Mouse (Mus musculus) embryonic facial prominence, embryonic 15.5 days (tissue): ENCODE measurements around the gene Aldoart2. TPM values are rescaled to one million over a fixed set of nuclear protein-coding genes. Genes with fewer than 3 reads are reported as not detected.

ENCODE experiments used
- ATAC-seq: fragments of 200-750 bp; cut with Nextera tagmentation; 2 replicates; pipeline ENCODE4 v1.8.0; 2017; ENCODE audit warnings: low read depth, moderate TSS enrichment; ENCODE audit not compliant: insufficient number of reproducible peaks, low FRiP score, low TSS enrichment
- H3K27ac ChIP-seq: fragments of 300-500 bp; sonication (generic); replicated peaks from 2 replicates; pipeline ENCODE4 v1.5.1; 2015; ENCODE audit warnings: mild to moderate bottlenecking, inconsistent platforms
- H3K27me3 ChIP-seq: fragments of 300-500 bp; sonication (generic); 2 replicates; pipeline ENCODE4 v1.6.1; 2015; ENCODE audit warnings: inconsistent platforms
- H3K36me3 ChIP-seq: fragments of 300-500 bp; sonication (generic); 2 replicates; pipeline ENCODE4 v1.6.1; 2015; ENCODE audit warnings: mild to moderate bottlenecking, inconsistent platforms
- H3K4me1 ChIP-seq: fragments of 300-500 bp; sonication (generic); 2 replicates; pipeline ENCODE4 v1.6.1; 2015; ENCODE audit warnings: inconsistent platforms
- H3K4me2 ChIP-seq: fragments of 300-500 bp; sonication (generic); replicated peaks from 2 replicates; pipeline ENCODE4 v1.6.1; 2015; ENCODE audit warnings: mild to moderate bottlenecking, inconsistent platforms
- H3K4me3 ChIP-seq: fragments of 300-500 bp; sonication (generic); replicated peaks from 2 replicates; pipeline ENCODE4 v1.5.1; 2015; ENCODE audit warnings: mild to moderate bottlenecking, inconsistent platforms
- H3K9ac ChIP-seq: fragments of 300-500 bp; sonication (generic); 2 replicates; pipeline ENCODE4 v1.6.1; 2015; ENCODE audit warnings: inconsistent platforms
- H3K9me3 ChIP-seq: fragments of 300-500 bp; sonication (generic); replicated peaks from 2 replicates; pipeline ENCODE4 v1.6.1; 2016; ENCODE audit warnings: inconsistent platforms
- WGBS: fragments of 180-500 bp; shearing (Covaris S2); methylation state at CpG from one replicate; pipeline ENCODE4 v1.1.7; 2015; 5-methylcytosine and 5-hydroxymethylcytosine counted together
- polyA plus RNA-seq: library from polyadenylated mRNA; unstranded; fragments of >200 nt; fragmentation: Nextera tagmentation; extraction: Ambion mirVana; gene quantifications from 2 replicates; pipeline ENCODE4 v1.2.1, GENCODE M21; 2015

Gene Aldoart2
- polyA plus RNA-seq, 1 experiment from 2014 or later: not detected

GRCm38 (mm10) chr12:55560025-55560690, 4.9 kb upstream of the Aldoart2 start:
- Histone ChIP-seq H3K36me3 (no peaks in the 10 kb centered on the region), H3K27ac (no peak overlapping the region), H3K9ac (no peak overlapping the region), H3K4me2 (peak overlapping the region; percentile 50), H3K4me3 (peak overlapping the region; percentile 35), H3K27me3 (no peaks in the 10 kb centered on the region), H3K9me3 (no peaks in the 10 kb centered on the region), H3K4me1 (no peaks in the 10 kb centered on the region)
- whole genome bisulfite sequencing: 14% methylated on average over 19 of the region's 19 CpGs
- ATAC-seq: no peak

DNA sequence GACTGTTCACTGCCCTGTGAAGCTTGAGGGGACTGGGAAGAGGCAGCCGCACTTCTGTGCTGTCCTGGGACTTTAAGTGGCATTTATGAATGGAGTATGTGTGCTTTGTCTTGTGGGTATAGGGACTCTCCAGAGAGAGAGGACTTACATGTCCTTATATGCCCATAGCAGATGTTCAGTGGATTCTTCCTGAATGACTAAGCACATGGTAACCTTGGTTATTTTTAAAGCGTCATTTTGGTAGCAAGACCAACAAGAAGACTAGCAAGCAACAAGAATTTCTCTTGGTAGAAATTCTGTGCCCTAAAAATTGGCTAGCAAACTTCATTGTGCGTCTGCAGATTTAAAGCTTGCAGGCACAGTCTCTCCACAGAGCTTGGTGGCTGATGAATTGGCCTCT, 1.3 kb upstream of the Aldoart2 start:
- Histone ChIP-seq H3K4me2 (no peak overlapping the region), H3K4me1 (no peaks in the 10 kb centered on the region), H3K36me3 (no peaks in the 10 kb centered on the region), H3K9me3 (no peaks in the 10 kb centered on the region), H3K4me3 (no peak overlapping the region), H3K27me3 (no peaks in the 10 kb centered on the region), H3K9ac (no peak overlapping the region), H3K27ac (no peak overlapping the region)
- 94% methylated on average over 3 of the region's 3 CpGs for WGBS
- ATAC-seq: no peak

- no peaks in the 10 kb centered on the region for H3K27me3 ChIP-seq
- ATAC-seq: no peak
- no peaks in the 10 kb centered on the region for H3K36me3 ChIP-seq
- no peaks in the 10 kb centered on the region for H3K9me3 ChIP-seq
- H3K4me3 ChIP-seq: no peak overlapping the region
- H3K9ac ChIP-seq: no peak overlapping the region
- WGBS: 85% methylated on average over 9 of the region's 9 CpGs
- no peak overlapping the region for H3K27ac ChIP-seq
- H3K4me1 ChIP-seq: no peaks in the 10 kb centered on the region
- no peak overlapping the region for H3K4me2 ChIP-seq
Observed at GRCm38 (mm10) chr12:55564187-55564963, 664 bp upstream of the Aldoart2 start.

DNA sequence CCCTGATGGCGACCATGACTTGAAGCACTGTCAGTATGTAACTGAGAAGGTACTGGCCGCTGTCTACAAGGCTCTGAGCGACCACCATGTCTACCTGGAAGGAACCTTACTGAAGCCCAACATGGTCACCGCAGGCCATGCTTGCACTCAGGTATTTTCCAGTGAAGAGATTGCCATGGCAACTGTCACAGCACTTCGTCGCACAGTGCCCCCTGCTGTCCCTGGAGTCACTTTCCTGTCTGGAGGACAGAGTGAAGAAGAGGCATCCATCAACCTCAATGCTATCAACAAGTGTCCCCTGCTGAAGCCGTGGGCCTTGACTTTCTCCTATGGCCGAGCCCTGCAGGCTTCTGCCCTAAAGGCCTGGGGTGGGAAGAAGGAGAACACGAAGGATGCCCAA, 828 bp downstream of the Aldoart2 start:
- H3K9me3 ChIP-seq: no peaks in the 10 kb centered on the region
- no peak overlapping the region for H3K27ac ChIP-seq
- H3K36me3 ChIP-seq: no peaks in the 10 kb centered on the region
- H3K4me3 ChIP-seq: no peak overlapping the region
- 76% methylated on average over 9 of the region's 9 CpGs for WGBS
- no peak overlapping the region for H3K4me2 ChIP-seq
- ATAC-seq: no peak
- H3K4me1 ChIP-seq: no peaks in the 10 kb centered on the region
- H3K27me3 ChIP-seq: no peaks in the 10 kb centered on the region
- H3K9ac ChIP-seq: no peak overlapping the region

GRCm38 (mm10) chr12:55566837-55567236, 1.8 kb downstream of the Aldoart2 start:
- Histone ChIP-seq H3K36me3 (no peaks in the 10 kb centered on the region), H3K4me3 (no peak overlapping the region), H3K4me2 (no peak overlapping the region), H3K27me3 (no peaks in the 10 kb centered on the region), H3K9me3 (no peaks in the 10 kb centered on the region), H3K9ac (no peak overlapping the region), H3K27ac (no peak overlapping the region), H3K4me1 (no peaks in the 10 kb centered on the region)
- WGBS: 49% methylated on average over 5 of the region's 5 CpGs
- ATAC-seq: no peak

GRCm38 (mm10) chr12:55568466-55568865, 3.4 kb downstream of the Aldoart2 start:
- Histone ChIP-seq H3K4me2 (no peak overlapping the region), H3K4me3 (no peak overlapping the region), H3K36me3 (no peaks in the 10 kb centered on the region), H3K9ac (no peak overlapping the region), H3K9me3 (no peaks in the 10 kb centered on the region), H3K27me3 (no peaks in the 10 kb centered on the region), H3K4me1 (no peaks in the 10 kb centered on the region), H3K27ac (no peak overlapping the region)
- ATAC-seq: no peak
- 82% methylated on average over 3 of the region's 3 CpGs for WGBS

DNA sequence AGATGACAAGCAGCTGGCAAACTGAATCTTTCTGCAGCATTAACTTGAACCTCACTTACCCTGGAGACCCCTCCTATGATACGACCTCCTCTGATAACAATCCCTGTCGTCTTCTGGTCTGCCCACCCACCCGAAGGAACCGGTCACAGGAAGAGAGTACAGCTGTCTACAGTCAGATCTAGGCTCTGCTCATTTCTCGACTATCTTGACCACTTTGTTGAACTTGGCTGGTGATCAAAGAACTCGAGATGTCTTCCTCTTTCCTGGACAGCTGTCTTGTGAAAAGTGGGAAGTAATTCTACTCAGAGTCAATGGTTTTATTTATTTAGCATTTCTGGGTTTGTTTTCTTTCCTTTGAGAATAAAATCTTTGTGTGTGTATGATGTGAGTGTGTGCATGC, 4.6 kb downstream of the Aldoart2 start:
- ATAC-seq: no peak
- 61% methylated on average over 6 of the region's 6 CpGs for WGBS
- H3K9ac ChIP-seq: no peak overlapping the region
- no peaks in the 10 kb centered on the region for H3K27me3 ChIP-seq
- H3K9me3 ChIP-seq: no peaks in the 10 kb centered on the region
- no peaks in the 10 kb centered on the region for H3K4me1 ChIP-seq
- H3K4me3 ChIP-seq: no peak overlapping the region
- H3K27ac ChIP-seq: no peak overlapping the region
- no peaks in the 10 kb centered on the region for H3K36me3 ChIP-seq
- H3K4me2 ChIP-seq: no peak overlapping the region

DNA sequence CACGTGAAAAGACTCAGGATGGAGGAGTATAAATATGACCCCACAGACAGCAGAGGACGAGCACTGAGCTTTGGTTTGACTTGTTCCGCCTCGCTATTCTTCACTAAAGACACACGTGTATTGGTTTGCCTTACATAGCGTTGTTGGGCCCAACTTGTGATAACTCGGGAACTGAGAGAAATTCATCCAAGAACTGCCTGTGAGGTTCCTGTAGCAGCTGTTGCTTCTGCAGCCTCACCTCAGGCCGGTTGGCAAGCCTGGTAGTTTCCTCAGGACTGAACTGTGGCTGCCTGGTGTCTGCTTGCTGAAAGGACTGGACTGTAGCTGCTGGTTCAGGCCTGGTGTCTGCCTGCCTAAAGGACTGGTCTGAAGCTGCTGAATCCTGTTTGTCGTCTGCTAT, 5.6 kb downstream of the Aldoart2 start:
- H3K36me3 ChIP-seq: no peaks in the 10 kb centered on the region
- H3K27me3 ChIP-seq: no peaks in the 10 kb centered on the region
- no peaks in the 10 kb centered on the region for H3K9me3 ChIP-seq
- H3K4me3 ChIP-seq: no peak overlapping the region
- H3K4me2 ChIP-seq: no peak overlapping the region
- 87% methylated on average over 9 of the region's 9 CpGs for WGBS
- H3K27ac ChIP-seq: no peak overlapping the region
- no peak for ATAC-seq
- H3K4me1 ChIP-seq: no peaks in the 10 kb centered on the region
- H3K9ac ChIP-seq: no peak overlapping the region

DNA sequence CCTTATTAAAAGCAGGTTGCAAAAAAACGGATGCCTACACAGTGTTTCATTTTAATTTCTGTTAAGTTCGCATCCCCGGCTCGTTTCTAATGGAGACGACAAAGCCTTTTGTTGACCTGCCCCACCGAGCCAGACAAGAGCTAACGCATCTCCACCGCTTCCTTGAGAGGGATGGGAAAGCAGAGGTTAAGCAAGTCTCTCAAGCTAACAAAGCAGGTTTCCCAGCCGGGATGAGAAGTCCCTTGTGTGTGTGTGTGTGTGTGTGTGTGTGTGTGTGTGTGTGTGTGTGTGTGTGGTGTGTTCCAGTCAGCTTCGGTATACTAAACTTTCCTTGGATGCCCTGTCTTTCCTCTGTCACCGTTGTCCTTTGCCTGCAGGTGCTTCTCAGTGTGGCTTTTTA, 6.1 kb downstream of the Aldoart2 start:
- Histone ChIP-seq H3K9ac (no peak overlapping the region), H3K4me1 (no peaks in the 10 kb centered on the region), H3K27me3 (no peaks in the 10 kb centered on the region), H3K4me3 (no peak overlapping the region), H3K9me3 (no peaks in the 10 kb centered on the region), H3K4me2 (no peak overlapping the region), H3K27ac (no peak overlapping the region), H3K36me3 (no peaks in the 10 kb centered on the region)
- WGBS: 82% methylated on average over 11 of the region's 11 CpGs
- ATAC-seq: no peak

DNA sequence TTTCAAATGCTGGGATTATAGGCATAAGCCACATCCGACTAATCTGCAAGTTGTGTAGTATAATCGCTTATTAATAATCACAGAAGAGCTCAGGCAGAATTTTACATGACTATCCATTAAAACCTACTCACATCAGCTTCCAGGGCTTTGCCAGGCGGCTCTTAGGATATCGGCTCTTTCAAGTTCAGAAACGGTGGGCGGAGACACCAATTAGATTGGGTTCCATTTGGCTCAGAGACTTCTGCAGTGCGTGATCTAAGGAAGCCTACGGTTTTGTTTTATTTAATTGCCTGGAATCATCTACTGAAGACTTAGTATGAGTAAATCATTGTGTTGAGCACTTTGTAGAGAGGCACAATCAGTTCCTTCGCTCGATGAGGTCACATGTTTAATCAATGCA, 6.6 kb downstream of the Aldoart2 start:
- H3K4me1 ChIP-seq: no peaks in the 10 kb centered on the region
- no peaks in the 10 kb centered on the region for H3K9me3 ChIP-seq
- no peak overlapping the region for H3K9ac ChIP-seq
- H3K36me3 ChIP-seq: no peaks in the 10 kb centered on the region
- H3K4me3 ChIP-seq: no peak overlapping the region
- no peak overlapping the region for H3K27ac ChIP-seq
- WGBS: 79% methylated on average over 10 of the region's 10 CpGs
- no peaks in the 10 kb centered on the region for H3K27me3 ChIP-seq
- no peak for ATAC-seq
- no peak overlapping the region for H3K4me2 ChIP-seq

- H3K27me3 ChIP-seq: no peaks in the 10 kb centered on the region
- no peak overlapping the region for H3K4me2 ChIP-seq
- no peak overlapping the region for H3K4me3 ChIP-seq
- no peak overlapping the region for H3K9ac ChIP-seq
- no peaks in the 10 kb centered on the region for H3K36me3 ChIP-seq
- no peaks in the 10 kb centered on the region for H3K9me3 ChIP-seq
- ATAC-seq: no peak
- no peaks in the 10 kb centered on the region for H3K4me1 ChIP-seq
- no peak overlapping the region for H3K27ac ChIP-seq
Observed at GRCm38 (mm10) chr12:55573089-55573488, 8.1 kb downstream of the Aldoart2 start.

GRCm38 (mm10) chr12:55573794-55574193, 8.8 kb downstream of the Aldoart2 start:
- ATAC-seq: no peak
- WGBS: 12% methylated on average over 6 of the region's 6 CpGs

More at GRCm38 (mm10) chr12:55573794-55574193, 8.8 kb downstream of the Aldoart2 start:
- H3K27me3 ChIP-seq: no peaks in the 10 kb centered on the region
- no peaks in the 10 kb centered on the region for H3K9me3 ChIP-seq
- no peak overlapping the region for H3K9ac ChIP-seq
- no peak overlapping the region for H3K4me3 ChIP-seq
- no peaks in the 10 kb centered on the region for H3K36me3 ChIP-seq
- H3K27ac ChIP-seq: no peak overlapping the region
- H3K4me1 ChIP-seq: no peaks in the 10 kb centered on the region
- no peak overlapping the region for H3K4me2 ChIP-seq
